Mouse (Mus musculus): ENCODE data around the gene Lpxn. TPM values are rescaled to one million over a fixed set of nuclear protein-coding genes. Genes with fewer than 3 reads are reported as not detected.
A peak's percentile ranks its signal among the peaks of the same experiment; 100 is the strongest.

The Lpxn gene
- total RNA-seq (2021): under 1 TPM; 0.67 to 0.90 TPM

DNA sequence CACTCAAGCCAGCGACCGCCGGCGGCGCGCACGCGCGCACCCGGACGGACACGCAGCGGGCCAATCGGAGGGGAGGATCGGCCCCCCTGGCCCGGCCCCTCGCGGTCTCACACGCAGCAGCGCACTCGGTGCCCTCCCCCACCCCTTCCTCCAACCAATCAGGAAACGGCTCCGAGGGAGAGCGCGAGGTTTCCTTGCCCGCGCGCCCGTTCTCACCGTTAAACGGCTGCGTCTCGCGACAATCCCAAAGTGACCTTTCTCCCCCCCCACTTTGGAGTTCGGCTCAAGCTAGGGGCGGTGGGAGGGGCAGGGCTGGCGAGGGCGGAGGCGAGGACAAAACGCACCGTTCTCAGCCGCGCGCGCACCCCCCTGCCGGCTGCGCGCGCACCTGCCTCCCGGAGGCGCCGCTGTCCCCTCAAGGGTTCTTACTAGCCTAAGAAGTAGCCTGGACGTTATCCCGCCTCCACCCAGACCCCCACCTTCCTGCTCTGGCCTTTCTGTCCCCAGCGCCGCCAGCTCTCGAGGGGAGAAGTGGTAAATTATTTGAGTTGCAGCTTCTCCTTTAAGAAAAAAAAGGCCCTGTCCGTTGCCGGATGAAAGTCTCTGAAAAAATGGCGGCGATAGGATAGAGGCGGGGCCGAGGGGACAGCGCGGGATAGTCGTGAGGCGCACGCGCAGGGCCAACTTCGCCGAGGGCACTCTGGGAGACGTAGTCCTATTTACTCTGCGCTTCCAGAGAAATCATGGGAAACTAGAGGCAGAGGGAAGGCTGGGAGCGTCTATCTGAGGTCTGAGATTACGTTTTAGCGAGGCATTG is at the start of gene Lpxn, which contains the start of gene Zfp91:
Lpxn (plus strand) TSS at position 683 of the 817 bp plus-strand sequence.
Zfp91 (minus strand) TSS at position 616 of the 817 bp plus-strand sequence.
- peak; percentile 97 for DNase-seq

DNA sequence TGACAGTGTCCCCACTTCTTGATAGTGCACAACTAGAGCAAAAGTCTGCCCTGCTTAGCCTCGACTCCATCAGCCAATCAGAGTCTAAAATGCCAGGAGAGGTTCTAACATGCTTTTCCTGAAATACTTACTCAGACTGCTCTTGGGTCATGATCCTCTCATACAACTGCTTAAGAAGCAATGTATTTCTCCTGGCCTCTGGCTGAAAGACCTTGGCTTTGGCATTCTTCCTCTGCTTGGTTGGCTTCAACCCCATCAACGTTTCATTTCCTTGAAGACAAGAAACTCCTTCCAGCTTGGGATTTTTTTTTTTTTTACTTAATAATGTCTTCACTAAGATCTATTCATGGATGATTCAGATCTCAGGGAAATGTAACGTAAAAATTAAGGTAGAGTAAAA is 39.7 kb upstream of the Lpxn start:
- no peak for DNase-seq

DNA sequence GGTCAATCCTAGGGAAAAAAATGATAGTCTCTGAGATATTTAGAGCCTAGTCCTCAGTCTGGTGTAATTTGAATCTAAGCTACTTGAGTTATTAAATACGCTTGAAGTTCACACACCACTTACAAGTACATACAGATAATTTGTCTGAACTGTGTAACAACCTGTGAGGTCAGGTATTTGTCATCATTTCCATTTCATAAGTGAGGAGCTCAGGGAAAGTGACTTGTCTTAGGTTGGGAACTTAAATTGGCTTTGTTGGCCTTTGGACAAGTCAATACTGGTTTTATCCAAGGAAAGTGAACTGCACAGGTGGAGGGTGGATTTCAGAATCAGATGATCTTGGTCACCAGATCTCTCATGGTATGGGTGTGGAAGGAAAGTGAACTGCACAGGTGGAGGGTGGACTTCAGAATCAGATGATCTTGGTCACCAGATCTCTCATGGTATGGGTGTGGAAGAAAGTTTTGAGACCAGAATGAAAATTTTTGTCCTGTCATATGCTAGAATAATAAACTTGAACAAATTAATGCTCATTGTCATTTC is 37.0 kb upstream of the Lpxn start:
- no peak for DNase-seq

DNA sequence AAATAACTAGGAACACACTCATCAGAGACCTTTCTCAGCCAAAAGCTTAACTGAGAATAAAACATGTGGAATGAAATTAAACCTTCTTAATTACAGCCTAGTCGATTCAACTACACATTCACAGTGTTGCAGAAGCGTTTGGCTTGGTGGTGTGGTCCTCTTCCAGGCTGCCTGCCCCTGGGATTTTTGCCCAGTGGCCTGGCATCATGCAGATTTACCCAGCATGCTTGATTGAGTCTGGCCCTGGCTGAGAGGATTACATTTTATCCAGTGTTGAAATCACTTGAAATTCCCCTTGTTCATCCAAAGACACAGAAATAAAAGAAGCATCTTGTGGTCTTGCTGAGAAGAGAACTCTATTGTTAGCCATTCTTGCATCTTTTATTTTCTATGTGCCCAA is 36.3 kb upstream of the Lpxn start:
- peak; percentile 36 for DNase-seq

DNA sequence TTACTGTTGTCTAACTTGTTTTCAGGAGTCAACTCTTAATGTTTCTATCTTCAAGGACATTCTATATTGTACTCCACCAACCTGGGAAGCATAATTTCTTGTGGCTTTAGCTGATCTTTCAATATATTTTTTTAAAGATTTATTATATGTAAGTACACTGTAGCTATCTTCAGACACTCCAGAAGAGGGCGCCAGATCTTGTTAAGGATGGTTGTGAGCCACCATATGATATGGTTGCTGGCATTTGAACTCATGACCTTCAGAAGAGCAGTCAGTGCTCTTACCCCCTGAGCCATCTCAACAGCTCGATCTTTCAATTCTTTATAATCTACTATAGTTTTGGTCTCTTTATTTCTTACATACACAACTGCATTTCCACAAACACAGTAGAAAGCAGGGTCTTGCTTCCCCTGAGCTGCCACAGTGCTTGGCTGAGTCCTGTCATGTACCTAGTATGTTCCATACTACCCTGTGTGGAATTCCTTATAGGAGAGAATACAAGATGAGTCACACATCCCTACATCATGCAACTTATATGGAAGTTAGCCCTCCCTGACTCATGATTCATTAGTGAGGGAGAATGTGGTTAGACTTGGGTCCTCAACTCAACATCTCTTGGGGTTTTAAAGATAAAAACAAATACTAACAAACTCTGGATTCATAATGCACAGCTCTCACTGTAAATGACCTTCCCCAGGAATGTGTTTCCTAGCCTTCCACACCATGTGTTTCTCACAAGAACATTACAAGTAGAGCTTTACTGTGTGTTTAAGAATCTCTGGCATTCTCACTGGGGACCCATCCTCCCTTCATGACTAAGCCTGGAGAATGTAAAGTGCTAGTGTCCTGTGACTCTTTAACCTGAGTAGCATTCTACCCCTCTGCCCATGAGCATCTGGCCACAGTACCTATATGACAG is 33.5 kb upstream of the Lpxn start:
- no peak for DNase-seq

DNA sequence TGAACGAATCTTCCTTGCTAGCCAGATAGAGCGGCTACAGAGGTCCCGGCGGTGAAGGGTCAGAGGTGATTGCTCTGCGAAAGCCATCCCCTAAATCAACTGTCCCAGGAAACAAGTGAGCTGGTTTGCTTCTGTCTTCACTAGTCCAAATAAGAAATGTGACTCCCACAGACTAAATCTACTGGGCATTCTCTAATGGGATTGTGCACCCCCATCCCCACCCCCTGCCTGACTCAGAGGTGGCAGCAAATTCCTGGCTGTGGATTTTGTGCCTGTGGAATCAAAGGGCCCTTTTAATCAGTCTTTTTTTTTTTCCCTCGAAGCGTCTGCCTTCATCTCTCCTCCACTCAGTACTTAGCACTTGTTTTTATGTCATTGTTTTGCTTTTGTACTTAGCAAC is 30.7 kb upstream of the Lpxn start, which contains the start of gene Cntf:
Cntf (minus strand) TSS at position 325 of the 400 bp plus-strand sequence.
- DNase-seq: no peak

DNA sequence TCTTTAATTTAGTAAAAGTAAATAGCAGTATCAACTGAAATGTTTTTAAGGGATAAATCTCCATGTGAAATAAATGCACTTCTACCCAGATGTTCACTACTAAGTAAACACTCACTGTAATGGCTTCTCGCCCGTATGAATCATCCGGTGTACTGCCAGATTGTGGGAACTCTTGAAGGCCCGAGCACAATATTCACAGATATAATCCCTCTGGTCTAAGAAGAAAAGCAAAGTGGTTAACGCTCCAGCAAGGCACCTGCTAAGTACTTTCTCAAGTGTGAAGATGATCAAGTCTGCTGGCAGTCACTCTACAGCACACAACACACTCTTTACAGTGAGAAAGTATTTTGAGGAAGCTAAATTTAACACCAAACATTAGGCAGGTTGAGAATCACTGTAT is 25.1 kb upstream of the Lpxn start:
- no peak for DNase-seq

DNA sequence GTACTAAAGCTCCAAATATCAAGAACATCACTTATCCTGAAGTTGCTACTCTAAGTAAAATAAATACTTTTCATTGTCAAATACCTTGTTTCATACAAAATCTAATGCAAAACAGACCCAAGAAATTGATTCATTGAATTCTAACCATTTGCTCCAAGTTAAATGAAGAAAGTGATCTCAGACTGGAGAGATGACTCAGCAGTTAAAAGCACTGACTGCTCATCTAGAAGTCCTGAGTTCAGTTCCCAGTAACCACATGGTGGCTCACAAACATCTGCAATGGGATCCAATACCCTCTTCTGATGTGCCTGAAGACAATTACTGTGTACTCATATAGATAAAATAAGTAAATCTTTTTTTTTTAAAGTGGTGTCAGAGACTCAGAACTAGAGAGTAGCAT is 15.6 kb upstream of the Lpxn start:
- no peak for DNase-seq

DNA sequence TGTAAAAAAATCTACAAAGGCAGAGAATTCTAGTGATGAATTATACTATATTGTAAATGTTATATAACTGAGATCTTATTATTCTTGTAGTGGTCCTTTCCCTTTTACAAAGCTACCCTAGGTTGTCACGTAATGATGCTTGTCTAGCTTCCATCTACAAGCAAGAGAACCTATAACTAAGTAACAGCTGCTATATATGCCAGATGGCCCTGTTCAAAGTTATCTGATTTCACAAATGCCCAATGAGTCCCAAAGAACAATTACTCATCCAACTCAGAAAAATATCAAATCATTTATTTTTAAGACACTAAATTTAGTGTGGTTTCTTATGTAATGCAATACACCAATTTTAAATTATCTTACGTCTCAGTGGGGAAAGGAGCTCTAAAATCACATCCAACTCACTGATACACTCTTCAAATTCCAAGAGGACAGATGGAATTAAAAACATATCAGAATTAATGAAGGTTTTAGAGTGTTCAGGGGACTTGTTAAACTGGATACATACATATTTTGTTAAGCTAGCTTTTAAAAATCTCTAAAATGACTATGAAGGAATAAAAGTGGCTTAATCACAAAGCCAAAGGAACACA is 9.1 kb upstream of the Lpxn start:
- no peak for DNase-seq

DNA sequence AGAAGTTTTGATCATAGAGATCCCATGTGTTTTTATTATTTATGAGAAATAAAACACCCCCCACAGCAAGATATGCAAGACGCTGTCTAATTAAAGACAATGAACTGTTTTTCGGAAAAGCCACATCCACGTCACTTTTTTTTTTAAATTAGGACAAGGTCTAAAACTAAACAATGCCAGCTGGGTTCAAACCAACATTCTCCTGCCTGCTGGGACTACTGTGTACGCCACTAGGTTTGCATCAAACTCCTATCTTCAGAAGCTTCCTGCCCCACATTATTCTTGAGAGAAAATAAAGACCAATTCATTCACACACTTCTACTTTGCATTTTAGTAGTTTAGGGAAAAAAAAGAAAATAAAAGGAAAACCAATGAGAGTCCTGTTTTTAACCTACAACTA is 8.3 kb upstream of the Lpxn start:
- no peak for DNase-seq

DNA sequence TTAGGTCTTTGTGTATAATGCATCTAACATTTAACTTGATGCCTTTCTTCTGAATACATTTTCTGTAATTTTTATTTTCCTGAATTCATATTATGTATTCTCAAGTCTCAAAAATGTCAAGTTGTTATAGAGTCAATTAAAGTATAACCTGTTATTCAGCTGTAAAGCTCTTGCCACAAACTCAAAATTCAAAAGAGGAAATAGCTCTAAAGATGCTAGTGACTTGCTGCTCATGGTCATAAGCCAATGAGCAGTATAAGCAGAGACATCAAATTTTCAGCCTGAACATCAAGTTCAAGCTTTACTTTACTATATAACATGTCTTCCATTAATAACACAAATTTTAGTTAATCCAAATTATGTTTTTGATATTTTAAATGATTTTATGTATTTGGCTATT is 3.6 kb upstream of the Lpxn start:
- no peak for DNase-seq

DNA sequence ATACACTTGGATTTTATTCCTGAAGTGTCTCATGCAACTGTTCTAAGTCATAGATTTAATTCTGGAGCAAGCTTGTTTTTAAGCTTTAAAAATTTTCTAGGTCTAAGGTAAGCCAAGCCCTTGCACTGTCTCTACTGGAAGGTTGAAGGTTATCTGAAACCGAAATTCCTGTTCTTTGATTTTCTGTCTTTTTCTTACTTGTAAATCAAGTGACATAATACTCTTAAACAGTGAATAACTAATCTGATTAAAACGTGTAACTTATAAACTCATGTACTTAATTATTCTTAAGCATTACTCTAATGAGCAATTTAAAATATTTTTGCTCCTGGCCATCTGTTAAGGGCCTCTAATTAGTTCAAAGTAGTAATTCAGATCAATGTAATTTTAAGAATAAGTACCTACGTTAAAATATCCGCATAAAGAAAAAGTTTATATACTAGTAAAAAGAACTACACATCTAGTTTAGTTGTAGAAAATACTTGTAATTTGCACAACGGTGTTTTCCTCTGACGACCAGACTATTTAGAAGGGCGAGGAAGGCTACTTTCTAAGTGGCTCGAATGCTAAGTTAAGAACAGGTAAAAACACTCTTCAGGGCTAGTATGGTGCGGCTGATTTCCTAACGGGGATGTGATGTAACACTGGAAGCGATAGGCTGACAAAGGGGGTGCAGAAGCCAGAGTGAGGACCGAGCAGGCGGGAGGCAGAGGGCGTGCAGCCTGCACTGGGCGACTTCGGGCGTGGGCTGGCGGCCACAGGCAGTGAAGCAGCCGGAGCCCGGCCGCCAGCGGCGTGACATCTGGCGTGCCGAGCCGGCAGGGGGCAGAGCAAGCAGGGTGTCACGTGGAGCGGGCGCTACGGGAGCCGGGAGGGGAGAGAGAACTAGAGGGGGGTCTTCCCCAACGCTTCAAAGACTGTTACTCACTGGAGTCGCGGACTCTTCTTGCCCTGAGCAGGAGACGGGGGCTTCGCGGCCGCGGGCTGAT is 1.6 kb upstream of the Lpxn start:
- peak; percentile 96 for DNase-seq

DNA sequence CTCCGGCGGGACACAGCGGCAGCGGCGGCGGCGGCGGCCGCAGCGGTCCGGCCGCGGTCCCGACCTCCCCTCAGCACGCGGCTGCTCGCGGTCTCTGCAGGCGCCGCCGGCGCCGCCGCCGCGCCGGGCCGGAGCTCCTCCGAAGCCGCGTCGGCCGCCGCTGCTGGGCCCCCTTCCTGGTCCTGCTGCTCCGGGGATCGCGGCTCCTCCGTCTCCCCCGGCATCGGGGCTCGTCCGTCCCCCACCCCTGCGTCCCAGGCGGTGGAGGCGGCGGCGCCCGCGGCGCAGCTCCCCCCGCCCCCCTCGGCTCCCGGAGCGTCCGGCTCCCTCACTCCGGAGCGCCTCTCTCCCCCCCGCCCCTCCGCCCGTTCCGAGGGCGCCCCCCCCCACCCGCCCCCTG is 883 bp upstream of the Lpxn start:
- no peak for DNase-seq

DNA sequence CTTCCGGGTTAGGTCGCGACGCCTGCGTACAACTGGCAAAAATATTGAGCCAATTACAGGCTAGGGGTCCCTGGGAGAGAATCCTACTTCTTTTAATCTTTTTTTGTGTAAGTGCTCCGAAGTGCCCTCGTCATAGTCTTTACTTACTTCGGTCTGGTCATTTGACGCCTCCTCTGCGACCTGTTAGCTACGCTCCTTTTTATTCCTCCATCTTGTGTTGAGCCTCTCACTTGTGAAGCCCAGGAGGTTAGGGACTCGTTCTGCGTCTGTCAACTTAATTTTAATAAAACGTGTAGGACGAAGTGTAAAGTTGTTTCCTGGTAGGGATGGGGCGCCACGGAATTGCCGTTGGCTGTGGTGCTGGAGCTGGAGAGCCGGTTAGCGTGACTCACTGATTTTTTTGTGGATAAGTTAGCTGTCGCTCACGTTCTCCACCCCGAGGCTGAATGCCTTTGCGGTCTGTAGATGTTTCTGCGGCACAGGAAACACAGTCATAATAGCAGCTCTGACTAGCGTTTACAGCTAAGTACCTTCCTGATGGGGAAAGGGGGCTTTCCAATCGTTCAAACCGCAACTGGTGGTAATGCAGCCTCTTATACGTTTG is 437 bp downstream of the Lpxn start:
- peak; percentile 63 for DNase-seq

DNA sequence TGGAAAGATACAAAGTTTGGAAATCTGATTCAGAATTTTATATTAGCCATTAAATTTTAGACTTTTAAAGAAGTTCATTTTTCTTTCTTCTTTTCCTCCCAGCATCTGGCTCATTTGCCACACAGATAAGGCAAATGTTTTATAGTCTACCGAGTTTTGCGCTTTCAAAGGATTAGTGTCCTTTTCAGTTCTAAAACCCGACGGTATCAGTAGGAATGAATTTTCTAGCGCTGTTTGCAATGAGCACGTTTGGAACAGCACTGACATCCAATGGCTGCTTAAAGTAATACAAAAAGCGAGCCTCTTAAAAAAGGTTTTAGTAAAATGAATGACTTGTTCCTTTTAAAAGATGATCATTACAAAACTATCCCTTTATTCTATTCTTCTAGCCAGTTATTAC is 1.1 kb downstream of the Lpxn start:
- DNase-seq: peak; percentile 35

DNA sequence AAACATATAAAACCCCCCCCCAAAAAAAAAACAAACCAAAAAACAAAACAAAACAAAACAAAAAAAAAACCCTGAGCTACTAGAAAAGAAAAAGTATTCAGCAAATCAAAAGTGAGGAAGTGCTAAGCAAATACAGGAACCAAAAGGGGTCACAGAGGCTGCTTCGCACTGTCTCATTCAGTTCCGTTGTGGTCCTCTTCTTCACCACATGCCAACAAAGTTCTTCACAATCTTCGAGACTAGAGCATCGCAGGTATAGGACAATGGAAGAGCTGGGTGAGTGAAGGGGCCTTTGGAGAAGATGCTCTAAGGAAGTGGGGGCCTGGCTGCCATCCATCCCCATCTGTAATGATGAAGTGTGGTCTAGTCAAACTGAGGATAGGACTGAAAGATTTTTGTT is 2.4 kb downstream of the Lpxn start:
- no peak for DNase-seq

DNA sequence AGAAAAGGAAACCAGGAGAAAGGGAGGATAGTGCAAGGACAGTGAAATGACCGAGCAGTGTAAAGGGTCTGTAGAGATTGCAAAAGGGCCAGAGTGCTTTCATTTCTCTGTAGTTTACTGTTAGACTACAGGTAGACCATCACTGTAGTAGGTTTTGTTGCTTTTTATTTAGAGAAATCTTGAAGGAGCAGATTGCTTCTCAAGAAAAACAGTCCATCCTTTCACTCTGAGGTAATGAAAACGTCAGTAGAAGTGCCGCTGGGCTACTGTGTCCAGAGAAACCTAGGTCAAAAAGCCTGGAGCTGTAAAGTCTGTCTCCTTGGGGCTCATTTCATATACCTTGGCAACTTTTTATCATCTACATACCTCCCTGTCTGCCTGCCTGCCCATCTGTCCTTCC is 3.1 kb downstream of the Lpxn start:
- no peak for DNase-seq

DNA sequence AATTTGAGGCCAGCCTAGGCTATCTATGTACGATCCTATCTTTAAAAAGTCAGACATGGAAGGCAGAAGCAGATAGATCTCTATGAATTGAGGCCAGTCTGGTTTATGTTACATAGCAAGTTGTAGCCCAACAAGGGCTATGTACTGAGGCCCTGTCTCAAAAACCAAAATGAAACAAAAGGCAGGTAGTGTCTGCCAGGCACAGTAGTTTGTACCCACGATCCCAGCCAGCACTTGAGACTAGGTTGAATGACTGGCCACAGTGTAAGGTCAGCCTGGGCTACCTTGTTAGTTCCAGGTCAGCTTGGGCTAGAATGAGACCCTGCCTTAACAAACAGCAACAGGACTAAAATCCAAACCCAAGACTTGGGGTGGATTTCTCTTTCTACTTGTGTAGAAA is 4.6 kb downstream of the Lpxn start:
- DNase-seq: no peak

DNA sequence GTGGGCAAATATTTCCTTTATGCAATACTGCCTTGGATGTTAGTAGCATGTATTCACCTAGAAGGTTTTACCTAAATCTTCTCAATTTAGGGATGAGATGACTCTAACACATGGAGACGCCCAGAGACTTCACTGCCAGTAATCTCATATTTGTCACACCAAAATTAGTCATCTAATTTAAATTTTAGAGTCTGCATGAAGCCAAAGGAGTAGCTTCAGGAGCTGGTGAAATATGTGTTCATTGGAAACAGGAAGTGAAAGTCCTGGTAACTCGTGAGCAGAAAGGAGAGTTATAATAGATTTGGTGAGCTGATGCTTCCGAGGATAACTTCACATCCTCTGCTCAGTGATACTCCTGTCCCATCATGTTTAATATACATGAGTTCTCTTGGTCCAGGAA is 5.1 kb downstream of the Lpxn start:
- DNase-seq: no peak

DNA sequence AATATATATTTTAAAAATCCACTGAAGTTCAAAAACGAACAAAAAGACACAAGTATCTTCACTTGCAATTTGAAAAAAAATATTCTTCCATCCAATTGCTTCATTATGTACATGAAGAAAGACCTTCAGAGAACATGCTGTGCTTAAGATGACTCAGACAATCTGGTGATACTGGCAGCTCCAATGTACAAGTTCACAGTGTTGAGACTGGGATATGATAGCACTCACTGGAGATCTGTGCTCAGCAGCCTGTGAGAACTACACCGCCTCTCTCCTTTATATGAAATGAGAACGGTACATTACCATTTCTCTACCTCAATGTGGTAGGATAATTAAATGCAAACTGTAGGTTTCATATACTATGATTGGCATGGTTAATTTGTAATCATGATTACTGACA is 6.8 kb downstream of the Lpxn start:
- DNase-seq: no peak

DNA sequence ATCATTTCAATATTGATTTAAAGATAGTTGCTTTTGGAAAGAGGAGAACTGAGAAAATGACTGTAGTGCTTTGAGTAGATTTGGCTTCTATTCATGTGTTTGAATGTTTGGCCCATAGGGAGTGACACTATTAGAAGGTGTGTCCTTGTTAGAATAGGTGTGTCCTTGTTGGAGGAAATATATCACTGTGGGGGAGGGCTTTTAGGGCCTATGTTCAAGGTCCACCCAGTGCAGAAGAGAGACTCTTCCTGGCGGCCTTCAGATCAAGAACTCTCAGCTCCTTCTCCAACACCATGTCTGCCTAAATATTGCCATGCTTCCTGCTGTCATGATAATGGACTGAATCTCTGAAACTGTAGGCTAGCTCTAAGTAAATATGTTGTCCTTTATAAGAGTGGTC is 8.2 kb downstream of the Lpxn start:
- DNase-seq: no peak

All from heart, postnatal 4 days (tissue).